Mouse (Mus musculus): ENCODE data around the gene Rai14. TPM values are rescaled to one million over a fixed set of nuclear protein-coding genes. Genes with fewer than 3 reads are reported as not detected.
"Not testable (repeated sequence)": the region's sequence is repeated elsewhere in the genome, so short reads cannot be mapped to it uniquely, and the experiment has no call there.

Gene Rai14
- polyA plus RNA-seq, 1 experiment, result 2.3 TPM

GRCm38 (mm10) chr15:10558465-10558864 is 156.0 kb downstream of the Rai14 start, which contains the start of gene Ttc23l:
Gene Ttc23l, minus strand, starts transcription at chr15:10558668.
- Histone ChIP-seq H3K4me1 (ENCODE audit: control insufficient read depth, insufficient read depth, insufficient read length, low read length) (no peaks in the 10 kb centered on the region), H3K27ac (replicated peaks; ENCODE audit: low read depth, low read length) (no peak within 1 kb of the TSS), H3K4me3 (ENCODE audit: insufficient read depth, low read depth, low read length) (no peak within 1 kb of the TSS)

GRCm38 (mm10) chr15:10554336-10554735 is 160.1 kb downstream of the Rai14 start:
- no peak overlapping the region for H3K27ac ChIP-seq (replicated peaks; ENCODE audit: low read depth, low read length)
- H3K4me1 ChIP-seq (ENCODE audit: control insufficient read depth, insufficient read depth, insufficient read length, low read length), result no peaks in the 10 kb centered on the region
- H3K4me3 ChIP-seq (ENCODE audit: insufficient read depth, low read depth, low read length), result no peak overlapping the region

GRCm38 (mm10) chr15:10540271-10541088 is 173.9 kb downstream of the Rai14 start:
- Histone ChIP-seq H3K4me1 (ENCODE audit: control insufficient read depth, insufficient read depth, insufficient read length, low read length) (peaks cover 4% of the 10 kb centered on the region; the same call in 1 of the 2 replicates), H3K4me3 (ENCODE audit: insufficient read depth, low read depth, low read length) (no peak overlapping the region), H3K27ac (replicated peaks; ENCODE audit: low read depth, low read length) (no peak overlapping the region)

GRCm38 (mm10) chr15:10535969-10536368 is 178.5 kb downstream of the Rai14 start:
- peaks cover 2% of the 10 kb centered on the region; the same call in 1 of the 2 replicates for H3K4me1 ChIP-seq (ENCODE audit: control insufficient read depth, insufficient read depth, insufficient read length, low read length)
- no peak overlapping the region for H3K27ac ChIP-seq (replicated peaks; ENCODE audit: low read depth, low read length)
- no peak overlapping the region for H3K4me3 ChIP-seq (ENCODE audit: insufficient read depth, low read depth, low read length)

- H3K27ac ChIP-seq (replicated peaks; ENCODE audit: low read depth, low read length), result no peak overlapping the region
- H3K4me1 ChIP-seq (ENCODE audit: control insufficient read depth, insufficient read depth, insufficient read length, low read length), result no peaks in the 10 kb centered on the region
- no peak overlapping the region for H3K4me3 ChIP-seq (ENCODE audit: insufficient read depth, low read depth, low read length)
These were observed 179.8 kb downstream of the Rai14 start for GRCm38 (mm10) chr15:10534591-10534990.

- H3K27ac ChIP-seq (replicated peaks; ENCODE audit: low read depth, low read length); H3K4me1 ChIP-seq (ENCODE audit: control insufficient read depth, insufficient read depth, insufficient read length, low read length): not testable (repeated sequence)
These were observed 181.1 kb downstream of the Rai14 start for GRCm38 (mm10) chr15:10533361-10533760.

GRCm38 (mm10) chr15:10531352-10531751 is 183.1 kb downstream of the Rai14 start:
- no peak overlapping the region for H3K27ac ChIP-seq (replicated peaks; ENCODE audit: low read depth, low read length)
- no peaks in the 10 kb centered on the region for H3K4me1 ChIP-seq (ENCODE audit: control insufficient read depth, insufficient read depth, insufficient read length, low read length)
- no peak overlapping the region for H3K4me3 ChIP-seq (ENCODE audit: insufficient read depth, low read depth, low read length)

More at GRCm38 (mm10) chr15:10533361-10533760, 181.1 kb downstream of the Rai14 start:
- H3K4me3 ChIP-seq (ENCODE audit: insufficient read depth, low read depth, low read length), result not testable (repeated sequence)

GRCm38 (mm10) chr15:10525896-10526295 is 188.5 kb downstream of the Rai14 start:
- no peak overlapping the region for H3K27ac ChIP-seq (replicated peaks; ENCODE audit: low read depth, low read length)
- no peaks in the 10 kb centered on the region for H3K4me1 ChIP-seq (ENCODE audit: control insufficient read depth, insufficient read depth, insufficient read length, low read length)
- H3K4me3 ChIP-seq (ENCODE audit: insufficient read depth, low read depth, low read length), result no peak overlapping the region

Other genes starting within 250 kb of the Rai14 start
- gene Dnajc21, start 244.1 kb downstream of the Rai14 start, polyA plus RNA-seq (2012; ENCODE audit: insufficient read depth, insufficient read length, missing spikeins), result 43.8 and 52.2 TPM in 2 replicates
- 26.3 and 29.3 TPM in 2 replicates for gene Brix1, start 228.7 kb downstream of the Rai14 start, polyA plus RNA-seq (2012; ENCODE audit: insufficient read depth, insufficient read length, missing spikeins)
- gene Rad1, start 228.6 kb downstream of the Rai14 start, polyA plus RNA-seq (2012; ENCODE audit: insufficient read depth, insufficient read length, missing spikeins), result 3.9 and 7.8 TPM in 2 replicates
- not detected in 2 replicates for gene Ttc23l, start 156.0 kb downstream of the Rai14 start, polyA plus RNA-seq (2012; ENCODE audit: insufficient read depth, insufficient read length, missing spikeins)
- gene C1qtnf3, start 237.7 kb upstream of the Rai14 start, polyA plus RNA-seq (2012; ENCODE audit: insufficient read depth, insufficient read length, missing spikeins), result not detected in 2 replicates